Mouse (Mus musculus) embryonic facial prominence, embryonic 11.5 days (tissue): ENCODE results near the gene S100a3. TPM values are rescaled to one million over a fixed set of nuclear protein-coding genes. Genes with fewer than 3 reads are reported as not detected.

Source experiments
- ATAC-seq: fragments of 200-750 bp; cut with Nextera tagmentation; replicated peaks from 2 replicates; pipeline ENCODE4 v1.8.0; 2017; ENCODE audit warnings: low read depth; ENCODE audit not compliant: insufficient number of reproducible peaks, low FRiP score, low TSS enrichment
- DNase-seq: peaks from one replicate; pipeline ENCODE4 v3.0.0-alpha.2; 2015; ENCODE audit warnings: low spot score
- H3K27ac ChIP-seq: fragments of 300-500 bp; sonication (generic); replicated peaks from 2 replicates; pipeline ENCODE4 v1.5.1; 2014; ENCODE audit warnings: mild to moderate bottlenecking, low read depth, low read length, control low read depth
- H3K27me3 ChIP-seq: fragments of 300-500 bp; sonication (generic); 2 replicates; pipeline ENCODE4 v1.6.1; 2014; ENCODE audit warnings: mild to moderate bottlenecking, low read length, moderate library complexity, mixed read lengths; ENCODE audit not compliant: control insufficient read depth, insufficient read depth
- H3K36me3 ChIP-seq: fragments of 300-500 bp; sonication (generic); replicated peaks from 2 replicates; pipeline ENCODE4 v1.6.1; 2014; ENCODE audit warnings: low read depth, mild to moderate bottlenecking, low read length, moderate library complexity, mixed read lengths; ENCODE audit not compliant: control insufficient read depth, insufficient read depth
- H3K4me1 ChIP-seq: fragments of 300-500 bp; sonication (generic); 2 replicates; pipeline ENCODE4 v1.6.1; 2014; ENCODE audit warnings: low read length, mixed read lengths; ENCODE audit not compliant: control insufficient read depth, insufficient read depth
- H3K4me2 ChIP-seq: fragments of 300-500 bp; sonication (generic); 2 replicates; pipeline ENCODE4 v1.6.1; 2014; ENCODE audit warnings: low read depth, mild to moderate bottlenecking, control low read depth, low read length, moderate library complexity
- H3K4me3 ChIP-seq: fragments of 300-500 bp; sonication (generic); 2 replicates; pipeline ENCODE4 v1.5.1; 2014; ENCODE audit warnings: low read depth, low read length, control low read depth
- H3K9ac ChIP-seq: fragments of 300-500 bp; sonication (generic); replicated peaks from 2 replicates; pipeline ENCODE4 v1.6.1; 2014; ENCODE audit warnings: mild to moderate bottlenecking, control low read depth, low read length
- H3K9me3 ChIP-seq: fragments of 300-500 bp; sonication (generic); replicated peaks from 2 replicates; pipeline ENCODE4 v1.6.1; 2016; ENCODE audit warnings: mild to moderate bottlenecking, low read length, inconsistent platforms, mixed read lengths; ENCODE audit not compliant: control insufficient read depth
- WGBS: fragments of 180-500 bp; shearing (Covaris S2); extraction: QIAGEN DNeasy Blood & Tissue Kit; methylation state at CpG from one replicate; pipeline ENCODE4 v1.1.7; 2014; 5-methylcytosine and 5-hydroxymethylcytosine counted together
- polyA plus RNA-seq: library from polyadenylated mRNA; unstranded; fragments of >200 nt; fragmentation: Nextera tagmentation; extraction: Ambion mirVana; gene quantifications from 2 replicates; pipeline ENCODE4 v1.2.1, GENCODE M21; 2014

S100a3 gene
- polyA plus RNA-seq, 1 experiment from 2014 or later = not detected

- Histone ChIP-seq H3K27ac (no peak overlapping the region), H3K4me2 (no peak overlapping the region), H3K4me3 (no peak overlapping the region), H3K9ac (no peak overlapping the region), H3K27me3 (no peaks in the 10 kb centered on the region), H3K4me1 (no peaks in the 10 kb centered on the region), H3K9me3 (no peaks in the 10 kb centered on the region), H3K36me3 (no peaks in the 10 kb centered on the region)
- WGBS = 69% methylated on average over 10 of the region's 10 CpGs
- ATAC-seq (no peak), DNase-seq (no peak)
Observed at GRCm38 (mm10) chr3:90586906-90587305, 26.5 kb downstream of the S100a3 start.

- WGBS = 89% methylated on average over 14 of the region's 14 CpGs
- Histone ChIP-seq H3K4me2 (no peak overlapping the region), H3K27ac (no peak overlapping the region), H3K27me3 (no peaks in the 10 kb centered on the region), H3K4me3 (no peak overlapping the region), H3K4me1 (no peaks in the 10 kb centered on the region), H3K9ac (no peak overlapping the region), H3K9me3 (no peaks in the 10 kb centered on the region), H3K36me3 (no peaks in the 10 kb centered on the region)
- DNase-seq (no peak), ATAC-seq (no peak)
Observed at GRCm38 (mm10) chr3:90587361-90588101, 27.2 kb downstream of the S100a3 start.

- H3K9me3 ChIP-seq = no peaks in the 10 kb centered on the region
- no peaks in the 10 kb centered on the region for H3K4me1 ChIP-seq
- H3K27me3 ChIP-seq = no peaks in the 10 kb centered on the region
- ATAC-seq = no peak
- no peak overlapping the region for H3K27ac ChIP-seq
- H3K36me3 ChIP-seq = no peaks in the 10 kb centered on the region
- no peak overlapping the region for H3K4me2 ChIP-seq
- H3K9ac ChIP-seq = no peak overlapping the region
- no peak overlapping the region for H3K4me3 ChIP-seq
- 76% methylated on average over 6 of the region's 6 CpGs for WGBS
- no peak for DNase-seq
Observed at GRCm38 (mm10) chr3:90589390-90589789, 29.0 kb downstream of the S100a3 start.

GRCm38 (mm10) chr3:90589947-90590346 is 29.6 kb downstream of the S100a3 start, which contains the start of gene S100a2:
Gene S100a2 (plus strand): TSS chr3:90590247.
- no peak within 1 kb of the TSS for H3K4me3 ChIP-seq
- ATAC-seq (no peak), DNase-seq (no peak)
- H3K27me3 ChIP-seq = no peaks in the 10 kb centered on the region
- WGBS = 79% methylated on average over 8 of the region's 8 CpGs
- H3K4me1 ChIP-seq = no peaks in the 10 kb centered on the region
- no peak within 1 kb of the TSS for H3K27ac ChIP-seq
- no peak within 1 kb of the TSS for H3K9ac ChIP-seq
- no peaks in the 10 kb centered on the region for H3K36me3 ChIP-seq
- H3K9me3 ChIP-seq = no peaks in the 10 kb centered on the region; the same call in 1 of the 2 replicates
- no peak within 1 kb of the TSS for H3K4me2 ChIP-seq

GRCm38 (mm10) chr3:90594466-90594865 is 34.1 kb downstream of the S100a3 start:
- Histone ChIP-seq H3K36me3 (no peaks in the 10 kb centered on the region), H3K27me3 (no peaks in the 10 kb centered on the region), H3K9me3 (no peaks in the 10 kb centered on the region; the same call in 1 of the 2 replicates), H3K27ac (no peak overlapping the region), H3K4me3 (no peak overlapping the region), H3K4me1 (no peaks in the 10 kb centered on the region), H3K9ac (no peak overlapping the region), H3K4me2 (no peak overlapping the region)
- 38% methylated on average over 1 of the region's 1 CpGs for WGBS
- ATAC-seq (no peak), DNase-seq (no peak)

- H3K9ac ChIP-seq = no peak overlapping the region
- no peak for ATAC-seq
- WGBS = 79% methylated on average over 5 of the region's 5 CpGs
Observed at GRCm38 (mm10) chr3:90595556-90595955, 35.2 kb downstream of the S100a3 start.

GRCm38 (mm10) chr3:90596810-90597209 is 36.4 kb downstream of the S100a3 start:
- Histone ChIP-seq H3K27ac (no peak overlapping the region), H3K9me3 (no peaks in the 10 kb centered on the region; the same call in 1 of the 2 replicates), H3K4me3 (no peak overlapping the region), H3K27me3 (no peaks in the 10 kb centered on the region), H3K9ac (no peak overlapping the region), H3K36me3 (no peaks in the 10 kb centered on the region), H3K4me1 (no peaks in the 10 kb centered on the region), H3K4me2 (no peak overlapping the region)
- WGBS = 84% methylated on average over 6 of the region's 6 CpGs
- ATAC-seq = no peak
- DNase-seq = no peak

More at GRCm38 (mm10) chr3:90595556-90595955, 35.2 kb downstream of the S100a3 start:
- no peak for DNase-seq
- H3K4me3 ChIP-seq = no peak overlapping the region
- no peaks in the 10 kb centered on the region for H3K4me1 ChIP-seq
- H3K27ac ChIP-seq = no peak overlapping the region
- no peaks in the 10 kb centered on the region for H3K36me3 ChIP-seq
- no peaks in the 10 kb centered on the region; the same call in 1 of the 2 replicates for H3K9me3 ChIP-seq
- H3K27me3 ChIP-seq = no peaks in the 10 kb centered on the region
- H3K4me2 ChIP-seq = no peak overlapping the region

GRCm38 (mm10) chr3:90597736-90598135 is 37.4 kb downstream of the S100a3 start:
- no peaks in the 10 kb centered on the region; the same call in 1 of the 2 replicates for H3K9me3 ChIP-seq

More at GRCm38 (mm10) chr3:90597736-90598135, 37.4 kb downstream of the S100a3 start:
- Histone ChIP-seq H3K36me3 (no peaks in the 10 kb centered on the region), H3K27me3 (no peaks in the 10 kb centered on the region), H3K4me2 (no peak overlapping the region), H3K4me3 (no peak overlapping the region), H3K9ac (no peak overlapping the region), H3K27ac (no peak overlapping the region), H3K4me1 (no peaks in the 10 kb centered on the region)
- 27% methylated on average over 6 of the region's 6 CpGs for WGBS
- ATAC-seq (no peak), DNase-seq (no peak)
